Mouse (Mus musculus): ENCODE results near the gene Pi4ka. TPM values are rescaled to one million over a fixed set of nuclear protein-coding genes. Genes with fewer than 3 reads are reported as not detected.

Pi4ka gene
- total RNA-seq (2021) = 10 to 100 TPM; 21.3 to 27.7 TPM
- long read RNA-seq, experiment 1, full-length matches to known transcripts = 4 of 13 reads
- long read RNA-seq, experiment 1, partial matches to known transcripts = 8 of 13 reads
- long read RNA-seq, experiment 1, other reads (novel, unspliced or antisense) = 1 of 13 reads
- long read RNA-seq, experiment 2, full-length matches to known transcripts = 4 of 11 reads
- long read RNA-seq, experiment 2, partial matches to known transcripts = 3 of 11 reads
- long read RNA-seq, experiment 2, other reads (novel, unspliced or antisense) = 4 of 11 reads

GRCm38 (mm10) chr16:17405736-17406443, at the start of gene Pi4ka, which contains the start of gene Snap29:
Gene Pi4ka, minus strand, starts transcription at chr16:17406314.
Gene Snap29, plus strand, starts transcription at chr16:17405986.
- DNase-seq (ENCODE audit: low spot score) = peak; percentile 100

- peak; percentile 34 for DNase-seq (ENCODE audit: low spot score)
These were observed 46.2 kb upstream of the Pi4ka start for GRCm38 (mm10) chr16:17452373-17452715.

DNA sequence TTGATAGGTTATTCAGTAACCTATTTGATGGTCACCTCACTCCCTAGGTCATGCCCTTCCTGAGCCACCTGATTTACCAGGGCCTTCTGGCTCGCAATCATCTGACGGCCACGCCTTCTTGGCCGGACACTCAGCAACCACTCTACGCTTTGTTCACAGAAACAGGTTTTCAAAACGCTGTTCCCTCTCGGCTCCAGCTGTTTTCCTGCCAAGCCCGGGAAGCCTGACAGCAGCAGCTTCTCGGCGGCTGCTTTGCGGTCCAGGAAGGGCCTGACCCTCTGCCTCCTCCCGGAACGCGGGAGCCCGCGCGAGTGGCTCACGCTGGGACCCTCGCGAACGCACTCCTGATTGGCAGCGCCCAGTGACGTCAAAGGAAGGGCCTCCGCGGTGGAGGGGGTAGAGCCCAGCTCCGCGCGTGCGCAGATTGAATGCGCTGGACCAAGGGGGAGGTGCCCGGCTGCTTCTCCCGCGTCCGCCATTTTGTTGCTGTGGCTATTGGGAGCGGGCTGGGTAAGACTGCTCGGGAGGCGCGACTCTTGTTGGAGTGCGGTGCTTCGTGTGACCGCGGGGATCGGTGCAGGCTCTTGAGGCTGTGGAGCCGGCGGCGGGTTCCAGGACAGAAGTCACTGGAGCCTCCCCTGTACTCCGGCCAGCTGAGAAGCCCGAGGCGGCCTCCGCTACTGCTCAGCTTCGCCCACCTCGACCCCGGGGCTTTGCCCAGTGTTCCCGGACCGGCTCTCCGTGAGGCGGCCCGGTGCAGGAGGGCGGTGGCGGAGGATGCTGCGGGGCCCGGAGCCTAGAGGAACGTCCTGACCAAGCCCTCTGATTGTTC, 45.6 kb upstream of the Pi4ka start, which contains the start of gene Crkl:
Gene Crkl, plus strand, starts transcription at position 447 of the 832 bp plus-strand sequence.
- DNase-seq (ENCODE audit: low spot score) = peak; percentile 97

DNA sequence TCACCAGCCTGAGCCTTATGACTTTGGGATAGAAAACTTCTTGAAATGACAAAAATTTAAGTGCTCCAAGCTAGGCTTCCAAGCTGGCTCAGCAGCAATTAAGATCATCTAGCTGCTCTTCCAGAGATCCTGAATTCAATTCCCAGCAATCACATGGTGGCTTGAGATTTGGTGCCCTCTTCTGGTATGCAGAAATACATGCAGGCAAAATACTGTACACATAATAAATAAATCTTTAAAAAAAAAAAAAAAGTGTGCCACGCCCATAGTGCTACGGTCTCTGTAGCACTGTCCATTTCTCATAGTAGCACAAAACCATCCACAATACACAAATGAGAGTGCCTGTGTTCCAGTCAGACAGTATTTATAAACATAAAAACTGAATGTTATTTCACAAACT, 26.5 kb upstream of the Pi4ka start:
- no peak for DNase-seq (ENCODE audit: low spot score)

GRCm38 (mm10) chr16:17423021-17423420, 16.9 kb upstream of the Pi4ka start:
- DNase-seq (ENCODE audit: low spot score) = no peak

DNA sequence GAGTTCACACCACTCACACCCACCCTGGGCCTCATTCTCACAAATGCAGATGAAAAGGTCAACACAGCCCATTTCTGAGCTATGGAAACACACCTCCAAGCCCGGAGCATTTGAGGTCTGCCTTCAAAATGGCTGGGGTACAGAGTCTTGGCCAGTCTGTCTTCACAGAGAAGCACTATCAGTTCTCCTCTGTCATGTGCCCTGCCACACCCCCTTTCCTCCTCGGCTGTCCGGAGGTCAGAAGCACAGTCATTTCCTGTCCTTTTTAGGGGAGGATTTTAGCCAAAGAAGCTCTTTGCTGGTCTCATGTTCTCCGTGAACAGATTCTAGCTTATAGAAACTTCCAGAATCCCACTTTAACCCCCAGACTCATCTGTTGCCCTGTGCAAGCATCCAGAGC, 4.1 kb upstream of the Pi4ka start:
- no peak for DNase-seq (ENCODE audit: low spot score)

GRCm38 (mm10) chr16:17409046-17409445, 2.9 kb upstream of the Pi4ka start:
- DNase-seq (ENCODE audit: low spot score) = no peak

- DNase-seq (ENCODE audit: low spot score) = no peak
These were observed 558 bp upstream of the Pi4ka start for GRCm38 (mm10) chr16:17406512-17407231.

DNA sequence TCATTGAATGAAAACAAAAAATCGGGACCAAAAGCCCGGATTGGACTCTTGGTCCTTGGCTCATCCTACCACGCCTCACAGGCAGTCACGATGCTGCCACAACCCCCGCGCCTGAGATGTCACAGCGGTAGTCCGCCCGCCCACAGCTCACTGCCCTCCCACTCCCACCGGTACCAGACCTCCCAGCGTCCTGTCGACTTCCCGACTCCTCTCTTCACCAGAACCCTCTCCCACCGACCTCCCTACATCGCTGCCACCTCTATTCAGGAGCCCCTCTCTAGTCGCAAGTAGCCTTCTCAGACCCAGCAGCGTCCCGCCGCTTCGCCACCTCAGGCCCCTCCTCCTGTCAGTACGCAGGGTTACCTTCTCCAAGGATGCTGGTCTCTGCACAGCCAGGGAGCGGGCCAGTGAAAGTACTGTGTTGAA, 830 bp downstream of the Pi4ka start:
- peak; percentile 49 for DNase-seq (ENCODE audit: low spot score)

- peak; percentile 39 for DNase-seq (ENCODE audit: low spot score)
These were observed 3.3 kb downstream of the Pi4ka start for GRCm38 (mm10) chr16:17402855-17403254.

DNA sequence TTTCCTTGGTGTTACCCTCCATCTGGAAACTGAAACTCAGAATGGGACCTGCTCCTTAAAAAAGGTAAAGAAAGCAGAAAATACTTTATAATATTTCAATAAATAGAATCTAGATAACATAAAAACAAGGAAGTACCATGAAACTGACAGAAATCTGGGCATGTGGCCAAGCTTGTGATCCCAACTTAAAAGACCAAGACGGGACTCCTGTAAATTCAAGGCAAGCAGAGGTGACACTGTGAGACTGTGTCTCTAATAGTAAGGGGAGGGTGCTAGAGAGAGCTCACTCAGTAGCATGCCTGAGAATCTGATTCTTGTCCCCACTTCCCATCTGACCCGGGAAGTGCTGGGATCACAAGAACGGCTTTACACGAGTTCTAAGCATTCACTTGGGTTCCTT, 13.3 kb downstream of the Pi4ka start:
- no peak for DNase-seq (ENCODE audit: low spot score)

- no peak for DNase-seq (ENCODE audit: low spot score)
These were observed 22.4 kb downstream of the Pi4ka start for GRCm38 (mm10) chr16:17383594-17384326.

GRCm38 (mm10) chr16:17382306-17382705, 23.8 kb downstream of the Pi4ka start:
- no peak for DNase-seq (ENCODE audit: low spot score)

DNA sequence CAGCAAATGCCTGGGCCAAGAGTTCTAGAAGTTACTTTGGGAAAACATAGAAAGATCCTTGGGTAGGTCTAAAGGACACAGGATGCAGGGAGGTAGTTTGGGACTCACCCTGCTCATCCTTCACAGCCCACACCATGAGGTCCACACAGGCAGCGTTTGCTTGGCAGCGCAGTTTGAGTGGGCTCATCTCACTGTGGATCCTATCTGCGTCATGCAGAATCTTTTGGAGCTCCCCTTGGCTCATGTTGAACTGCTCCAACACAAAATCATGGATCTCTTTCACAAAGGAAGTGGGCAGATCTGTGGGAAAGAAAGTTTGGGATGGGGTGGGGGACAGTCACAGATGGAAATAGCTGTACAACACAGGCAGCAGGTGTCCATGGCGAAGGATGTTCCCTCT, 47.3 kb downstream of the Pi4ka start:
- no peak for DNase-seq (ENCODE audit: low spot score)

DNA sequence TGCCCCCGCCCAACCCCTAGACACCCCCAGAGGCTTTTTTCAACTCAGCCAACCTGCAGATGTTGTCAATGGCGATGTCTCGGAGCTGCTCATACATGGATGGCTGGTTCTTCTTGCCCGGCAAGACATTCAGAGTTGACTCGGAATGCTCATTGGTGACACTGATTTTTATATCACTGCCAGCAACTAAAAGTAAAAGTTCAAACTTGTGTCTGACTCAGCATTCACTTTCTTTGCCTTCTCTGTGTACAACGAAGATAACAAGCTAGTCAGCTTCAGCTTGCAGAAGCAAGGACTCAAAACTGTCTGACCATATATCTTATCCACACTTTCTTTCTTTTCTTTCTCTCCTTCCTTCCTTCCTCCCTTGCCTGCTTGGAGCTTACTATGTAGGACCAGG, 50.1 kb downstream of the Pi4ka start:
- no peak for DNase-seq (ENCODE audit: low spot score)

GRCm38 (mm10) chr16:17346766-17347165, 59.3 kb downstream of the Pi4ka start:
- DNase-seq (ENCODE audit: low spot score) = no peak

- no peak for DNase-seq (ENCODE audit: low spot score)
These were observed 60.3 kb downstream of the Pi4ka start for GRCm38 (mm10) chr16:17345813-17346155.

DNA sequence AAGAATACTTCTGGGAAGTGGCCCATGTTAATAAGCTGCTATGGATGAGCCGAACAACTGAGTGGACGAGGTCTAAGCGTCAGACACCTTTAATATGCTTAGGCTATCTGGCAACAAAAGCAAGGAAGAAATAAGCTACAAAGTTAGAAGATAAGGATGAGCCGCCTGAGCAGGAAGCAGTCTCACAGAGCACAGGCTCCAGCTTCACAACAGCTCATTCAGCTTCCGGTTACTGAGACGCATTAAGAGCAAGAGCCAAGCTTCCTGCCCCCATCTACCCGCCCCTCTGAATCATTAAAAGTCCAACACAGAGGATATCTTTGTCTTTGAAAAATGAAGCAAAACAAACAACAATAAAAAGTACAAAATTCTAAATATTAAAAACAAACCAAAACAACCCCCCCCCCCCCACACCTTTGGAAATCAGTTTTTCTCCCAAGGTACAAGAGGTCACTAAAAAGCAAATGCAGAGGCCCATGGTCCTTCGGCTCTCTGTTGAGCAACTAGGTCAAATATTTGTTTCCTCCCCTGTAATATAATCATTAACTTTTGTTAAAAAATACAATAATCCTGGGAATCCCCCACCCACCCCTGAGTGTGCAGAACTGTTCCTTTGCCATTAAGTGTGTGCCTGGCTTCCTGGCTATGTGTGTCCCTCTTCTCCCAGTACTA, 60.8 kb downstream of the Pi4ka start:
- no peak for DNase-seq (ENCODE audit: low spot score)

DNA sequence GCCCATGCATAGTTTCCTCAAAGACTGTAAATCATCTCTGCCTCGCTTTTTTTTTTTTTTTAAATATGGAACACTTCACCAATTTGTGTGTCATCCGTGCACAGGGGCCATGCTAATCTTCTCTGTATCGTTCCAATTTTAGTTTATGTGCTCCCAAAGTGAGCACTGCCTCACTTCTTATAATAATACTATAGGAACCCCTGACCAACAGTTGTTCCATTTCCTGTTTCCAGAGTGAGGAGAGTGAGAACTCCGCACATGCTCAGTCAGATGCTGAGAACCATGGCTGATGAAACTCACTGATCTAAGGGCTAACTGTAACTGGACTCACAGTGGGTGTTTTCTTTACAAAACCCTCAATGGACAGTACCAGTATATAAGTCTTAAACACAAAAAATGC, 64.3 kb downstream of the Pi4ka start:
- no peak for DNase-seq (ENCODE audit: low spot score)

- DNase-seq (ENCODE audit: low spot score) = no peak
These were observed 65.4 kb downstream of the Pi4ka start for GRCm38 (mm10) chr16:17340705-17341104.

All from gastrocnemius, adult 18-20 months (tissue).